Mouse (Mus musculus) testis, adult 2 months (tissue): ENCODE data around the gene Npff.

Experiments used
- CTCF ChIP-seq: fragments of 200-500 bp; IDR thresholded peaks from 2 replicates; pipeline ENCODE4 v1.5.1; 2012; ENCODE audit warnings: low read depth, mild to moderate bottlenecking, inconsistent platforms, low read length, moderate library complexity; ENCODE audit not compliant: control insufficient read depth, insufficient read depth, insufficient replicate concordance
- POLR2A ChIP-seq: fragments of 200-500 bp; IDR thresholded peaks from 2 replicates; pipeline ENCODE4 v1.6.1; 2012; ENCODE audit warnings: low read depth, mild to moderate bottlenecking, inconsistent platforms, low read length, moderate library complexity; ENCODE audit not compliant: control insufficient read depth

GRCm38 (mm10) chr15:102511285-102511833, 13.4 kb downstream of the Npff start:
- TF ChIP-seq CTCF (no peak), POLR2A (no peak)
